Mouse (Mus musculus) brain, embryonic 18.5 days (tissue): ENCODE measurements around the gene Abhd2.

Experiments used
- DNase-seq: peaks from one replicate; pipeline ENCODE4 v3.0.0-alpha.2; 2012; ENCODE audit warnings: low read depth, low spot score

Abhd2 gene

GRCm38 (mm10) chr7:79293605-79294232, 20.7 kb downstream of the Abhd2 start:
- DNase-seq: no peak

- no peak for DNase-seq
These were observed 21.5 kb downstream of the Abhd2 start for GRCm38 (mm10) chr7:79294449-79294980.

DNA sequence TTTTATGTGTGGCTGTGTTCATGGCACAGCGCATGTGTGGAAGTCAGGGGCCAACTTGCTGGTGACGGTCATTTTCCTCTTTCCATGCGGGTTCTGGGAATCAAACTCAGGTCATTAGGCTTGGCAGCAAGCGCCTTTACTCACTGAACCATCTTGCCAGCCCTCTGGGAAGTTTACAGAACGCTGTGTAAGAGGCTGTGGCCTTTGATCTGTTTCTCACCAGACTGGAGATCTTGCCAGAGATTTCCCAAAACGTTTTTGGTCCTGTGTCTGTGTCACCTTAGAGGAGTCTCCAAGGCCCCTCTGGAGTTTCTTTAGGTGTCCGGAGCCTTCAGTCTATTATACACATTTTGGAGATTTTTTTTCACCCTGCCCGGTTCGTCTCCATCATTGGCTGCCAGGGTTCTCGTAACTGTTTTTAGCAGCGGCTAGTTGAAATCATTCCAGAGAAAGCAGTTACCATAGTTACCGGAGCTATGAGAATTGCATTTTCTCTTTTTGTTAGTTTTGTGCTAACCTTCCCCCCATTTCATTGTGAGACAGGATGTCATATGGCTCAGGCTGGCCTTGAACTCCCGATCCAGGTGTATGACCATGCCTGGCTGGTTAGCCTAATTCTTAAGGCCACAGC, 22.3 kb downstream of the Abhd2 start:
- DNase-seq: no peak

DNA sequence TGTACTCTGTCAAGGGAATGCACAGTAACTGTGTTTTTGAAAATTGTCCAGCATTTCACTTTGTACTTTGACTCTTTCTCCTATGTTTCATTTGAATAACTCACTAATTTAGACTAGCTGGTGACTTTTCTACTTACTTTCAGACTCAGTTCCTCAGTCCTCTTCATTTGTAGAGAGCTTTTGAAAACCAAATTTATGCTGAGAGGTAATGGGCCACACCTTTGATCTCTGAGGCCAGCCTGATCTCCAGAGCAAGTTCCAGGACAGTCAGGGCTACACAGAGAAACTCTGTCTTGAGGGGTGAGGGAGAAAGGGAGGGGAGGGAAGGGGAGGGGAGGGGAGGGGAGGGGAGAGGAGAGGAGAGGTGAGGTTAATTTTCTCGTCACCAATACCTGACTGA, 25.7 kb downstream of the Abhd2 start:
- DNase-seq: no peak

- DNase-seq: no peak
These were observed 26.5 kb downstream of the Abhd2 start for GRCm38 (mm10) chr7:79299548-79299947.

DNA sequence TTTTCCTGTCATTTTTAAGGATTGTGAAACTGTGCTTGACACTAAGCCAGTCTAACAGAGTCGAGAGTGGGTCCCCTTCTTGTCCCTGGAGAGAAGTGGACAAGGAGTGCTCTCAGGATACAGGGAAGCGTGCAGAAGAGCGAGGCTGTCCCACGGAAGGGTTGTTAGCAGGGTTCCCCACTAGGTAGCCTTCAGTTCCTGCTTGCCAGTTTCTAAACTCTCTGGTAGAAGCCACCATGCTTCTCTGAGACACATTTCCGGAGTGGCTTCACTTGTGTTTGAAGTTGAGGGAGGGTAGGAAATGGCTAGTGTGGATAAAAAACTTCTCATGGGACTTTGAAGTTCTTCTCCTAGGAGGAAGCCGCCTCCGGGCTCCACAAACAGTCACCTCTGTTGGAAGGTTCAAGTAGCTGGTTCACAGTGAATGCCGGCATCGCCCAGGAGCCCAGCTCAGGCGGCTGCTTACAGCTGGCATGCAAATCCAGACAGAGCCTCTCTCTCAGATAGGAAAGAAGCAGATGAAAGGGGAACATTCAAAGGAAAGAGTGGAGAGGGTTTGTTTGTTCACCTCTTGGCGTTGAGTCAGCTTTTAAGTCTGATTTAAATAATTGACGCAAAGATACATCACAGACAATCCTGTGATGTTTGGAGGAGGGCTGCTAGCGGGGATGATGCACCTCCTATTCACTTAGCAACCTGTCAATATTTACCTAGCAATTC, 27.6 kb downstream of the Abhd2 start:
- no peak for DNase-seq

DNA sequence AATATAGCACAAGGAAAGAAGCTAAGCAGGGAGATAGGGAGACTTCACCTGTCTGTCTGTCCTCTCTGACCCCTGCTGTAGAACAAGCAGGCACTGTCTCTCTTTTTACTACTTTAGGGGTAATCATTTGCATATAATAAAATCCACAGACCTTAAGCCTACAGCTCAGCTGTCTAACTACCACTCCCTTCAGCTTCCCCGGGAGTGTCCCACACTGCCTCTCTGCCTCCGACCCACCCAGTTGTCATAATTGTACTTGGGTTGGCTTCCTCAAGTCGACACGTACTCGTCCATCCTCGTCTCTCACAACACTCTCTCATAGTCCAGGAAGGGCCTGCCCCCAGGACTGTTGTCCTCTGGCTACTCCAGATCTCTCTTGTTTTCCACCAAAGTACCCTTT, 29.1 kb downstream of the Abhd2 start:
- DNase-seq: no peak

DNA sequence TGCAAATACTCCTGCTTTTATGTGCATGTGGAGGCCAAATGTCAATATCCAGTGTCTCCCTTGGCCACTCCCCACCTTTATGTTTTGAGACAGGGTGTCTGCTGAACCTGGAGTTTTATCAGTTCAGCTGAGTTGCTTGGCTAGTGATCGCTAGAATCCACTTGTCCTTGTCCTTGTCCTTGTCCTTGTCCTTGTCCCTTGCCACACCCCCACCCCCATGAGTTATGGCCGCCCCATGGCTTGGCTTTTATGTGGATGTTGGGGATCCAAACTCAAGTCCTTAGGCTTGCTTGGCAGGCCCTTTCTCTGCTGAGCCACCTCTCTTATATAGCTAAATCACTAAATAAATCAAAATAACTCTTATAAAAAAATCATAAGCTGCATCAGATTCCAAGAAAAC, 29.6 kb downstream of the Abhd2 start:
- DNase-seq: no peak

- DNase-seq: no peak
These were observed 30.3 kb downstream of the Abhd2 start for GRCm38 (mm10) chr7:79303183-79303761.

GRCm38 (mm10) chr7:79308455-79309030, 35.5 kb downstream of the Abhd2 start:
- DNase-seq: no peak

DNA sequence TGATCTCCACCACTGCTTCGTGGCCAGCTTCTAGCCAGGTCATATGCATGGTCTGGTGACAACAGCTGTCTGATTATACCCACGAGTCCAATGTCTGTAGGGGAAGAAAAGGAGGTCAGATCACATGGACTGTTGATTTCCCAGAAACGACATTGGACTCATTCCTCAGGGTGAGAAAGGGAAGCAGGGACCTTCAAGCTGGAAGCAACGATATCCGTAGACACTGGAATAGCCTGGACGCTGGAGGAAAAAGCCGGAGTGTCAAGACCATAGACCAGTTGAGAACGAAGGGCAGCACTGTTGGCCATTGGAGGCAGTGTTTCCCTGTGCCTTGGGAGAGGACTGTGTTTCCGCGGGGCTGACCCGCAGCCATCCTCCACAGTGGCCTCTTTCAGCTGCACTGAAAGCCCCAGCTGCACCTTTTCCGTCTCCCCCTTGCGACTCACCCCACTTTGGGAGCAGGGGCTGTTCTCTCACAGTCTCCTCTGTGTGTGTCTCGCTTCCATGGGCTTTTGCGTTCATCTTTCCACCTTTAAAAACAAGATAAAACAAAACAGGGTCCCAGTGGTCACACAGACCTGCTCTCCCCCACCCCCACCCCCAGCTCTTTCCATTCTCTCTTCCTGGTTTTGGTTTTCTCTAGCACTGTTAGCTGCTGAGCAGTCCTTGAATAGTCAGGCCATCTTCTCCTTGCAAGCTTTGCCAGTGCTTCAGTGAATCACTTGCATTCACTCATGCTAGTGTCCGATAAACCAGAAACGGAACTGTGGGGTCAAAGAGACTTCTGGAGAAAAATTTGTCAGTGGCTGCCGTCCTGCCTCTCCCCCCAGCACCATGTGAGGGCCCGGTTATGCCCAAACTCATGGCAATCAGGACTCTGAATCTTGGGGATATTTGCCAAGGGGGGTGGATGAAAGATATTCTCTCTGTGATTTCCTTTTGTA, 36.5 kb downstream of the Abhd2 start:
- DNase-seq: no peak

DNA sequence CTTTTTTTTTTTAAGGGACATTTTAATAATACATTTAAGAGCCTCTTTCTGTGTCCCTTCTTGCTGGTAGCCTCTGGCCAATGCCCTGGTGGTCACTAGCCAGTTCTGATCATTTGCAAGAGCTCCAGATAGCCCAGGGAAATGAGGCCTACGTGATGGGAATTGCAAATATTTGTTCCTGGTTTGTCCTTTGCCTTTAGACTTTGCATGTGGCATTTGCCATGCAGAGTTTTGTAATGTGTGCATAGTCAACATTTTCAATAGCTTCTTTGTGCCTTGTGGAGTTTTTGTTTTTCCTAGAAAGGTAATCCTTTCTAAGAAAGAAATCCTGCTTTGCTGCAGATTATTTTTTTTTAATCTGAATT, 37.2 kb downstream of the Abhd2 start:
- DNase-seq: no peak

- DNase-seq: no peak
These were observed 38.5 kb downstream of the Abhd2 start for GRCm38 (mm10) chr7:79311420-79311988.

DNA sequence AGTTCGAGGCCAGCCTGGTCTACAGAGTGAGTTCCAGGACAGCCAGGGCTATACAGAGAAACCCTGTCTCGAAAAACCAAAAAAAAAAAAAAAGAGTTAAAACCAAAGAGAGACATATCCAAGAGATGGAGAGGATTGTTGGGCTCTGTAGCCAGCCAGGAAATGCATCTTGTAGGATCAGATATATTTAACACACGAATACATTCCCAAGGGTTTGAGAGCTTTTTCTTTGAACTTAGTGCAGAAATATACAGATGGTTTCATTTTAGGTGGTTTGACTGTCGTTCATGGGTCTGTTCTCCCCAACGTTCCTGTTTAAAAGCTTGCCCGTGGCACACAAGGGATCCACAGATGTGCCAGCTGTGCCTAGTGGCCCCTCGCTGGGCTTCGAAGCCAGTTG, 39.2 kb downstream of the Abhd2 start:
- no peak for DNase-seq

DNA sequence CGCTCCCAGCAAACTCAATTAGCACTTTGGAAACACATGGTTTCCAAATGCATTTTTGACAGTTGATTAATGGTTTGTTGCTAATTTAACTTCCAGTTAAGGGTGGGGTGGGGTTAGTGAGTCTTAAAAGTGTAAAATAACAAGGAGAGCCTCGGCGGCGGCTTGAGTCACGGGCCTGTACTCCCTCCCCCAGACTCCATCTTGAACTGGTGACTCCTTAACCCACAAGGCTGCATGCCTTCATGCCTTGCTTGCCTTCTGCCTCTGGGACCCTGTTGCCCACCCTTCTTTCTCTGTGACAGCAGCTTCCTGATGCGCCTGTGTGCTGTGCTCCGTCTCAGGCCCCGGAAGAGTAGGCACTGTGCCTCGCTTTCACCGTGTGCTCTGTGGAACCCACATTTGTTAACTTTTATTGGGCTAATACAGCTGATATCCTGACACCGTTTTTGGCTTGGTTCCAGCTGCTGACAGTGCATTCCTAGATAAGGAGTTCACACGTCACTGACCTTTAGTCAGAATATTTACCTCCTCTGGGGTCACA, 40.6 kb downstream of the Abhd2 start:
- DNase-seq: no peak

DNA sequence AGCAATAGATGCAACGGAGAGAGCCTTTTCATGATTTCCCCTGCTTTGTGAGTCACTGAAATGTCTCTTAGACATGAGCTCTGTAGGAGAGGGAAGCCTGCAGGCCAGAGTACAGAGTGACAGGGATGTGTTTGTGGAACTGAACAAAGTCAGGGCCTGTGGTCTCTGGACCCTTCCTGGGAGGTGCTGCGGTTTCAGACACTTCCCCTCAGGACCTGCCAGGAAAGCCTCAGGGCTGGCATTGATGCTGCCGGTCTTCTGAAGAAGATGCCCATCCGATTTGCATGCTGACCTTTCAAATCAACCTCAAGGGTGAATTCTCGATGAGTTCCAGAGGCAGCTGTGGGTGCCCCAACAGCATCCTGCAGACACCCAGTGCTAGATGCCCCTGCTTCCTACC, 41.5 kb downstream of the Abhd2 start:
- no peak for DNase-seq

- DNase-seq: no peak
These were observed 42.1 kb downstream of the Abhd2 start for GRCm38 (mm10) chr7:79315149-79315548.

GRCm38 (mm10) chr7:79316069-79316695, 43.2 kb downstream of the Abhd2 start:
- DNase-seq: no peak

DNA sequence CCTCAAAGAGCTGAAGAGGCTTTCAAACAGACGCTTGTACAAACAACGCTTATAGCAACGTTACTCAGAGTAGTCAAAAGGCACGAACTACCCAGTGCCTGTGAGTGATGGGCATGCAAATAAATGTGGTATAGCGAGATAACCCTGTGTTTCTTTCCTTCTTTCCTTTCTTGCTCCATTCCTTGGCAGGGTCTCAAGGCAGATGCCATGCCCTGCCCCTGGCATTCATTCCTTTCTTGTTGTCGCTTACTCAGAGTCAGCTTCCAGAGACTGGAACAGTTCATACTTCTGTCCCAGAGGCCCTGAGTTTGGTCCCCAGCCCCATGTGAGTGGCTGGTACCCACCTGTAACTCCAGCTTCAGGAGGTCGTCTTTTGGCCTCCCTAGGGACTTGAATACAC, 44.6 kb downstream of the Abhd2 start:
- no peak for DNase-seq
